Mouse (Mus musculus) forebrain, embryonic 13.5 days (tissue): ENCODE measurements around the gene Ttc16. TPM values are rescaled to one million over a fixed set of nuclear protein-coding genes. Genes with fewer than 3 reads are reported as not detected.

Experiments used
- ATAC-seq: fragments of 200-750 bp; cut with Nextera tagmentation; 2 replicates; pipeline ENCODE4 v1.8.0; 2017
- H3K27ac ChIP-seq: fragments of 300-500 bp; sonication (generic); 2 replicates; pipeline ENCODE4 v1.5.1; 2015; ENCODE audit warnings: inconsistent platforms, mild to moderate bottlenecking, moderate library complexity
- H3K27me3 ChIP-seq: fragments of 300-500 bp; sonication (generic); 2 replicates; pipeline ENCODE4 v1.6.1; 2015; ENCODE audit warnings: mild to moderate bottlenecking, inconsistent platforms
- H3K36me3 ChIP-seq: fragments of 300-500 bp; sonication (generic); 2 replicates; pipeline ENCODE4 v1.6.1; 2015; ENCODE audit warnings: mild to moderate bottlenecking, inconsistent platforms; ENCODE audit not compliant: poor library complexity, severe bottlenecking
- H3K4me1 ChIP-seq: fragments of 300-500 bp; sonication (generic); 2 replicates; pipeline ENCODE4 v1.6.1; 2015; ENCODE audit warnings: inconsistent platforms
- H3K4me2 ChIP-seq: fragments of 300-500 bp; sonication (generic); 2 replicates; pipeline ENCODE4 v1.6.1; 2015; ENCODE audit warnings: inconsistent platforms, mild to moderate bottlenecking, moderate library complexity
- H3K4me3 ChIP-seq: fragments of 300-500 bp; sonication (generic); 2 replicates; pipeline ENCODE4 v1.5.1; 2015; ENCODE audit warnings: mild to moderate bottlenecking, inconsistent platforms
- H3K9ac ChIP-seq: fragments of 300-500 bp; sonication (generic); 2 replicates; pipeline ENCODE4 v1.6.1; 2015; ENCODE audit warnings: mild to moderate bottlenecking, inconsistent platforms
- H3K9me3 ChIP-seq: fragments of 300-500 bp; sonication (generic); replicated peaks from 2 replicates; pipeline ENCODE4 v1.6.1; 2016; ENCODE audit warnings: inconsistent platforms
- WGBS: fragments of 180-500 bp; shearing (Covaris S2); methylation state at CpG from one replicate; pipeline ENCODE4 v1.1.7; 2015; 5-methylcytosine and 5-hydroxymethylcytosine counted together
- polyA plus RNA-seq: library from polyadenylated mRNA; unstranded; fragments of >200 nt; fragmentation: Nextera tagmentation; extraction: Ambion mirVana; gene quantifications from 2 replicates; pipeline ENCODE4 v1.2.1, GENCODE M21; 2015

Ttc16 gene
- polyA plus RNA-seq, 1 experiment from 2014 or later: 0.48 TPM

GRCm38 (mm10) chr2:32757056-32757845 lies 18.2 kb downstream of the Ttc16 start, which contains the start of gene Tor2a:
Gene Tor2a, plus strand, starts transcription at chr2:32757234.
- WGBS: under 1% methylated on average over 60 of the region's 66 CpGs
- ATAC-seq: peak; percentile 96
- H3K27me3 ChIP-seq: no peaks in the 10 kb centered on the region
- peak within 1 kb of the TSS; percentile 61 for H3K4me2 ChIP-seq
- H3K9me3 ChIP-seq: no peaks in the 10 kb centered on the region
- peak within 1 kb of the TSS; percentile 59 for H3K4me3 ChIP-seq
- peaks cover 53% of the 10 kb centered on the region for H3K36me3 ChIP-seq
- H3K4me1 ChIP-seq: peaks cover 19% of the 10 kb centered on the region
- peak within 1 kb of the TSS; percentile 87 for H3K9ac ChIP-seq
- H3K27ac ChIP-seq: peak within 1 kb of the TSS; percentile 88

DNA sequence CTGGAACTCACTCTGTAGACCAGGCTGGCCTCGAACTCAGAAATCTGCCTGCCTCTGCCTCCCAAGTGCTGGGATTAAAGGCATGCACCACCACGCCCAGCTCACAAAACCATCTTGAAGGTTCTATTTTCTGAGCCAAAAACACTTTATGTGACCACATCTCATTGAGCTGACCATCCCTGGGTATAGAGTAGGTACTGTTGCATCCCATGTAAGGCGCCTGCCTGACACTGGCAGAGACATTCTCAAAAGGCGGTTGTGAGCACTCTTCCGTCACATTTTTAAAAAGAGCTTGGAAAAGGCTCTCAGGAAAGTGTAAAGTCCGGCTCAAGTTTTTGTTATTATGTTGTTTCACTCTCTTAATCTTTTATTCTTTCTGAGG lies 18.8 kb downstream of the Ttc16 start:
- Histone ChIP-seq H3K27me3 (no peaks in the 10 kb centered on the region), H3K4me1 (peaks cover 25% of the 10 kb centered on the region), H3K27ac (no peak overlapping the region), H3K4me3 (no peak overlapping the region; the same call in 1 of the 2 replicates), H3K36me3 (peaks cover 47% of the 10 kb centered on the region), H3K9me3 (no peaks in the 10 kb centered on the region), H3K9ac (no peak overlapping the region), H3K4me2 (peak overlapping the region; percentile 32; the same call in 1 of the 2 replicates)
- WGBS: 31% methylated on average over 6 of the region's 6 CpGs
- peak; percentile 41 for ATAC-seq

DNA sequence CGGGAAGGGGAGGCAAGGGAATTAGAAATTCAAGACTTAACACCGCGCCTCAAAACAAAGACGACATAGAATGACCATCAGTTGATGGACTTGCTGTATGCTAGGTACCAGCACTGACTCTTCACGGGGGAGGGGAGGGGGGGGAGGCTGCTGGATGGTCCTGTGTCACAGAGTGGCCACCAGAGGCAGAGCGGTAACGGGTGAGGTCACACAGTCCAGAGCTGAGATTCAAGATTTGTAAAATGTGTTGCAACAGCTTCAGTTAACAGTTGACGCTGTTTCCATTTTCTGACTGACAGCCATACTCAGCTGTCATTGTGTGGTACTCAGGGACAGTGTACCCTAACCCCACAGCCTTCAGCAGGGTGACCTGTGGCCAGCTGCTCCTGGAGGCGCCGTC lies 23.3 kb downstream of the Ttc16 start:
- no peak for ATAC-seq
- WGBS: 63% methylated on average over 10 of the region's 10 CpGs
- H3K4me3 ChIP-seq: no peak overlapping the region
- H3K27me3 ChIP-seq: no peaks in the 10 kb centered on the region
- no peak overlapping the region for H3K27ac ChIP-seq
- H3K9ac ChIP-seq: no peak overlapping the region
- H3K36me3 ChIP-seq: peaks cover 54% of the 10 kb centered on the region
- no peaks in the 10 kb centered on the region for H3K9me3 ChIP-seq
- H3K4me1 ChIP-seq: peaks cover 25% of the 10 kb centered on the region
- H3K4me2 ChIP-seq: 0 out of 2 replicates have a peak overlapping the region, but pooled peaks have one; percentile 60

DNA sequence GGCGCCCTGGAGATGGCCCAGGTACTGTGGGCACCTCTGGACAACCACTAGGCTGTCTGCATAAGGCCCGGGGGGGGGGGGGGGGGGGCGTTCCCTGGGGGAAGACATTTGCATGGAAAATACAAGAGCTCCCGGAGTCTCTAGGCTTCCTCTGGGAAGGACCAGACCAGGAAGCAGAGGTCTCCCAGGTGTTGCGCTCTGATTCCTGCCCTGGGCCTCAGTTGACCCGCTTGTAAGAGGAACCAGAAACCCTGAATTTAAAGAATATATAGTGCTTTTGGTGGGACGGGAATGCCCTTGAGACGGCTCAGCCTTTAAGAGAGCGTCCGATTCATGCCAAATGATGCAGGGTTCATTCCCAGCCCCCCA lies 23.8 kb downstream of the Ttc16 start:
- Histone ChIP-seq H3K27ac (no peak overlapping the region), H3K9ac (peak overlapping the region; percentile 37), H3K36me3 (peaks cover 59% of the 10 kb centered on the region)

DNA sequence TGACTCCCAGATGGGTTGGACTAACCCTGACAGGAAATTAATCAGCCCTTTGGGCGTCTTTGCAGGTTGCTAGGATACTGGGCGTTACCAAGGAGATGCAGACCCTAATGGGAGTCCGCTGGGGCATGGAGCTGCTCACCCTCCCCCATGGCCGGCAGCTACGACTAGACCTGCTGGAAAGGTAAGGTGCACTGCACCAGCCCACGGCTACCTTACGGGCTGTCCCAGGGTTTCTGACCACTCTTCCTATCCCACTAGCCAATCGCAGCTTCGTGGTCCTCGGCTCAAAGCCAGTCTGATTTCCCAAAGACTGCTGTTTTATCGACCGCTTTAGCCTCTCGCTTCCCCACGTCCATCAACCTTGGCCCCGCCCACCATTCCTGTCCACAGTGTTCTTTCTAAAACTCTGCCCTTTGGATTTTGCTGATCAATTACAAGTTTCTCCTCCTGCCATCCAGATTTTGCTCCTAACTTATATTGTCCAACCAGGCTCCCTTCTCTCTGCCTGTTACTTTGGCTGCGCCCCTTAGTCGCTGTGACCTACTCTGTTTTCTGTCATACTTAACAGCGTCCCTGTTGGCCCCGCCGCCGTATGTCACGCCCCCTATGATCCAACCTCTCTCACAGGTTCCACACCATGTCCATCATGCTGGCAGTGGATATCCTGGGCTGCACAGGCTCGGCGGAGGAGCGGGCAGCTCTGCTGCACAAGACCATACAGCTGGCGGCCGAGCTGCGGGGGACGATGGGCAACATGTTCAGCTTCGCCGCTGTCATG lies 24.4 kb downstream of the Ttc16 start:
- H3K27ac ChIP-seq: peak overlapping the region; percentile 38; the same call in 1 of the 2 replicates
- H3K36me3 ChIP-seq: peaks cover 65% of the 10 kb centered on the region
- peaks cover 22% of the 10 kb centered on the region for H3K4me1 ChIP-seq
- no peaks in the 10 kb centered on the region for H3K9me3 ChIP-seq
- H3K4me3 ChIP-seq: peak overlapping the region; percentile 29
- no peaks in the 10 kb centered on the region for H3K27me3 ChIP-seq
- H3K9ac ChIP-seq: peak overlapping the region; percentile 37
- H3K4me2 ChIP-seq: peak overlapping the region; percentile 60
- peak; percentile 74 for ATAC-seq
- 3% methylated on average over 31 of the region's 31 CpGs for WGBS

More for the DNA sequence above, 23.8 kb downstream of the Ttc16 start:
- H3K9me3 ChIP-seq: no peaks in the 10 kb centered on the region
- H3K27me3 ChIP-seq: no peaks in the 10 kb centered on the region
- H3K4me1 ChIP-seq: peaks cover 23% of the 10 kb centered on the region
- WGBS: 19% methylated on average over 8 of the region's 10 CpGs
- H3K4me3 ChIP-seq: peak overlapping the region; percentile 29
- peak overlapping the region; percentile 60 for H3K4me2 ChIP-seq
- no peak for ATAC-seq

DNA sequence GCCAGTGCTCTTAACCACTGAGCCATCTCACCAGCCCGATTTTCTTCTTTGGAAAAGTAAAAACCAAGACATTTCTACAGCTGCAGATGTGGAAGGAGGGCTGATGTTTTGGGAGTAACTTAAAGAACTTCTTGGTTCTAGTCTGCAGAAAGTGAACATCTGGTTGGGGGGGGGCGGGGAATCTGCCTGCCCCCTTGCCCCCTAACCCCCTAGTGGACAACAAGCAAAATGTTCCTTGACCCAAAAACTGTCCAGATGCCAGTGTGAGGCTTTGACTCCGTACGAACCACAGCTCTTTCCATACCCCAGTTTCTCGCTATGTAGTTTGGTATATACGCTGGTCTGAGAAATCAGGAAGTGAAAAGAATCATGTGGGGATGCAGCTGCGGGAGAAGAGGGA lies 25.2 kb downstream of the Ttc16 start:
- WGBS: 67% methylated on average over 7 of the region's 7 CpGs
- H3K9ac ChIP-seq: no peak overlapping the region
- ATAC-seq: no peak
- H3K4me3 ChIP-seq: no peak overlapping the region
- no peaks in the 10 kb centered on the region for H3K9me3 ChIP-seq
- H3K27ac ChIP-seq: no peak overlapping the region
- peaks cover 73% of the 10 kb centered on the region for H3K36me3 ChIP-seq
- peaks cover 22% of the 10 kb centered on the region for H3K4me1 ChIP-seq
- H3K4me2 ChIP-seq: no peak overlapping the region
- no peaks in the 10 kb centered on the region for H3K27me3 ChIP-seq

- peaks cover 72% of the 10 kb centered on the region for H3K36me3 ChIP-seq
- no peak overlapping the region for H3K4me3 ChIP-seq
- no peak for ATAC-seq
- WGBS: 94% methylated on average over 16 of the region's 16 CpGs
- H3K9me3 ChIP-seq: no peaks in the 10 kb centered on the region
- no peak overlapping the region for H3K9ac ChIP-seq
- no peaks in the 10 kb centered on the region for H3K27me3 ChIP-seq
- peaks cover 25% of the 10 kb centered on the region for H3K4me1 ChIP-seq
- no peak overlapping the region for H3K27ac ChIP-seq
- H3K4me2 ChIP-seq: no peak overlapping the region
These were observed 26.4 kb downstream of the Ttc16 start for GRCm38 (mm10) chr2:32749082-32749481.

DNA sequence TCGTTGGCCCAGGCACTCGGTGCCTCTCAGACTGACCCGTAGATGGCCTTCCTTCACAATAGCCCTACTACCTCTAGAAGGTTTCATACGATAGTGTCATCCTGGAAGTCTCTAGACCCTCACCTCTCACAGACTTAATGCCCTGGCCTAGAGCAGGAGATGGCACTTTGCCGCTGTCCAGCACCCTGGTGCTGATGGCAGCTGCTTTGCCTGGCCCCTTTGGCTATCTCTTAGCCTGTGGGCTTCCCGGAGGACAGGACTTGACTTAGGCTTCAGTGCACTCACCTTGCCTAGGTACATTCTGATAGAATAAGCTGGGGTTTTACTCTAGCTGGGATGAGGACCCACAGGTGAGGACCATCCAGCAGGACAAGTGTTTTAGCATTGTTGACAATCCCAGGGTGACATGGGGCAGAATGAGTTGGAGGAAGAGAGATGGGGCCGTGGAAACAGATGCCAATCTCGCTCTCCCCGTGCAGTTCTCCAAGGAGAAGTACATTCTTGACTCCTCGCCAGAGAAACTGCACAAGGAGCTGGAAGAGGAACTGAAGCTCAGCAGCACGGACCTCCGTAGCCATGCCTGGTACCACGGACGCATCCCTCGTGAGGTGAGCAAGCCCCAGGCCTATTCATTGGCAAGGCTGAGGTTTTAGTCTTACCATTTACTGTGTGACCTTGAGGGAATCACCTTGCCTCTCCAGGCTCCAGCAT lies 31.0 kb downstream of the Ttc16 start:
- H3K4me1 ChIP-seq: peaks cover 29% of the 10 kb centered on the region
- no peak overlapping the region for H3K4me2 ChIP-seq
- no peaks in the 10 kb centered on the region for H3K27me3 ChIP-seq
- H3K9ac ChIP-seq: no peak overlapping the region; the same call in 1 of the 2 replicates
- no peak overlapping the region for H3K4me3 ChIP-seq
- no peak overlapping the region for H3K27ac ChIP-seq
- 78% methylated on average over 15 of the region's 15 CpGs for WGBS
- H3K36me3 ChIP-seq: peaks cover 51% of the 10 kb centered on the region
- ATAC-seq: no peak
- no peaks in the 10 kb centered on the region for H3K9me3 ChIP-seq

DNA sequence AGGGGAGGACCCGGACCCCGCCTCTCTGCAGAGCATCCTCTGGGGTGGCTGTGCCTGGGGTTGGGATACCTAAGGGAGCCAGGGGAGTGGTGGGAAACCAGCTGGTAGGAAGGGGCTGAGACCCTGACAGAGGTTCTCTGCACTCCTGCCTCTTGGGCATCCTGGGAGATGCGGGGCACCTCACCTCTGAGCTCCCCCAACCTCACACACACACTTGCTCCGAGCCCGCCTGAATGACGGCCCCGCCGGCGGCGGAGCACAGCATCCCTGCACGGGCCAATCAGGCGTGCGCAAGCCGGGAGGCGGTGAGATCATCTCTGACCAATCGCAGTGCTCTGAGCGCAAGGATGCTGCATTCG lies 33.3 kb downstream of the Ttc16 start:
- Histone ChIP-seq H3K27ac (peak overlapping the region; percentile 84), H3K4me2 (peak overlapping the region; percentile 98), H3K9me3 (no peaks in the 10 kb centered on the region), H3K36me3 (peaks cover 35% of the 10 kb centered on the region), H3K4me3 (peak overlapping the region; percentile 79), H3K9ac (peak overlapping the region; percentile 84), H3K4me1 (peaks cover 29% of the 10 kb centered on the region), H3K27me3 (no peaks in the 10 kb centered on the region)
- ATAC-seq: peak; percentile 95
- WGBS: 3% methylated on average over 18 of the region's 18 CpGs

DNA sequence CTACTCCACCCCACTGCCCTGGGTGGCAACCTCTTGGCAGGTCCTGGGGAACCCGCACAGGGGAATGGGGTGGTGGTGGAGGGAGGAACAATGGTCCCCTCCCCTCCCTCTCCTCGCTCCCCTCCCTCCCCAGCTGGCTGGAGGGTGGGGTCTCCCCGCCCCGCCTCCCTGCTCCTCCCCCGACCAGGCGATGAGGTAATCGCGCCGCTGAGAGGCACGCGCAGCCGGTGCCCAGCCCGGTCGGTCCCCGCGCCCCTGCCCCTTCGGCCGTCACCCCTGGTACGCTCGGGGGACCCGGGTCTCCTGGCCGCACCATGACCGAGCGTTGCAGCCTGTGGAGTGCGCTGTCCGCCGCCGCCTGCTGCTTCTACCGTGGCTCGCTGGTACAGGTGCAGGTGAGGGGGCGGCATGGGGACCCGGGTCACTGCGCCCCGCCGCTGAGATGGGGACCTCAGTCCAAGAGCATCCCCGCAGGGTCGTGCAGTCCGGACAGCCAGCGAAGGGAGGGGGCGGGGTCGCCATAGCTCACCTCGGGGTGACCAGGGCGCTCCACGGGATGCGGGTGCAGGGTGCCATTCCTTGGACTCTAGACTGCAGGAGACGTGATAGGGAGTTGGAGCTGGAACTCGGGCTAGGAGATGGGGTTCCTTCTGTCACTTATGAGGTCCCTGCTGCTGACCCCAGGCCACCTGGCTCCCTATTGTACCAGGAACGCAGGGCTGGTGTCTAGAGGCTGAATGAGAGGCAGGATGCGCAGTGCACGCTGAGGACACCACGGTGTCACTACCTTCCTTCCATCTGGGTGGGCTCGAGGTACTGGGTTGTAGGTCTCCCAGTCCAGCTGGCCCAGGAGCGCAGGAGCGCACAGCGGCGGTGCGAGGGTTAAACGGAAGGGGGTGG lies 33.9 kb downstream of the Ttc16 start:
- peak overlapping the region; percentile 98 for H3K4me2 ChIP-seq
- H3K36me3 ChIP-seq: peaks cover 29% of the 10 kb centered on the region
- H3K9me3 ChIP-seq: no peaks in the 10 kb centered on the region
- peak overlapping the region; percentile 84 for H3K27ac ChIP-seq
- peak overlapping the region; percentile 84 for H3K9ac ChIP-seq
- no peaks in the 10 kb centered on the region for H3K27me3 ChIP-seq
- WGBS: under 1% methylated on average over 32 of the region's 58 CpGs
- H3K4me3 ChIP-seq: peak overlapping the region; percentile 79
- peaks cover 29% of the 10 kb centered on the region for H3K4me1 ChIP-seq
- peak; percentile 61 for ATAC-seq

DNA sequence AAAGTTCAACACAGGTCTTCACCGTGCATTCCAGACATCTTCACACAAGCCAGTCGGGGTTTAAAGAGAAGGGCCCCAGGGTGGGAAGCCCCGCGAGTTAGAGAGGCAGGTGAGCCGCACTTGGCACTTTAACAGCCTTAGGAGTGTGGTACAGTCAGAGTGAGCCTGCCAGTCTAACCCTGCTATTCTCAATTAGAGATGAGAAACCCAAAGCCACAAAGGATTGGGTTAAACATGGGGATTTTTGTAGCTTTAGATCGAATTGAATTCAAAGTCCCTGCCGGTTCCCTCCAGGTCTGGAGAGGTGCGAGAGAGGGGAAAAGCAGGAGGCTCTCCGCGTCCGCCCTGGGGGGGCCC lies 34.5 kb downstream of the Ttc16 start, which contains the start of gene 6330409D20Rik:
TSS of gene 6330409D20Rik (minus strand) at position 101 of the 357 bp plus-strand sequence.
- ATAC-seq: peak; percentile 13
- peaks cover 29% of the 10 kb centered on the region for H3K4me1 ChIP-seq
- peak within 1 kb of the TSS; percentile 84 for H3K27ac ChIP-seq
- no peaks in the 10 kb centered on the region for H3K9me3 ChIP-seq
- peak within 1 kb of the TSS; percentile 79 for H3K4me3 ChIP-seq
- H3K4me2 ChIP-seq: peak within 1 kb of the TSS; percentile 98
- no peaks in the 10 kb centered on the region for H3K27me3 ChIP-seq
- 6% methylated on average over 11 of the region's 11 CpGs for WGBS
- H3K9ac ChIP-seq: peak within 1 kb of the TSS; percentile 84
- H3K36me3 ChIP-seq: peaks cover 23% of the 10 kb centered on the region
